Mouse (Mus musculus) heart, adult 8-10 months (tissue): ENCODE data around the gene Slc10a4. TPM values are rescaled to one million over a fixed set of nuclear protein-coding genes. Genes with fewer than 3 reads are reported as not detected.

Source experiments
- DNase-seq: peaks from one replicate; pipeline ENCODE4 v3.0.0; 2022; ENCODE audit warnings: low spot score
- total RNA-seq, 4 experiments: library from RNA; stranded (reverse); gene quantifications; 2 replicates each; pipeline ENCODE4 v1.2.4; 2022

Slc10a4 gene
- total RNA-seq, 4 experiments from 2014 or later: 0.11 TPM; not detected in 3

GRCm38 (mm10) chr5:73014745-73015144 is 8.1 kb downstream of the Slc10a4 start:
- DNase-seq: no peak

GRCm38 (mm10) chr5:73023801-73024200 is 17.1 kb downstream of the Slc10a4 start:
- no peak for DNase-seq

GRCm38 (mm10) chr5:73028646-73029045 is 22.0 kb downstream of the Slc10a4 start:
- DNase-seq: no peak

- no peak for DNase-seq
Measured at GRCm38 (mm10) chr5:73032481-73032880, 25.8 kb downstream of the Slc10a4 start.

GRCm38 (mm10) chr5:73044055-73044454 is 37.4 kb downstream of the Slc10a4 start:
- DNase-seq: no peak

GRCm38 (mm10) chr5:73047651-73048245 is 41.1 kb downstream of the Slc10a4 start:
- no peak for DNase-seq

- DNase-seq: no peak
Measured at GRCm38 (mm10) chr5:73053933-73054332, 47.2 kb downstream of the Slc10a4 start.

- no peak for DNase-seq
Measured at GRCm38 (mm10) chr5:73056457-73056856, 49.8 kb downstream of the Slc10a4 start.

- no peak for DNase-seq
Measured at GRCm38 (mm10) chr5:73056937-73057336, 50.3 kb downstream of the Slc10a4 start.

- DNase-seq: no peak
Measured at GRCm38 (mm10) chr5:73061506-73062155, 54.9 kb downstream of the Slc10a4 start.

Other genes starting within 250 kb of the Slc10a4 start
- 10 to 100 TPM; 13.2 to 14.5 (median 13.5) TPM for gene Tec, start 138.4 kb upstream of the Slc10a4 start, total RNA-seq
- gene Slain2, start 92.6 kb upstream of the Slc10a4 start, total RNA-seq: 100 to 1,000 TPM; 140 to 190 (median 176) TPM
- gene Gm10135, start 32.2 kb upstream of the Slc10a4 start, total RNA-seq: not detected
- 10 to 100 TPM; 32.7 to 38.8 (median 35.1) TPM for gene Fryl, start 249.7 kb downstream of the Slc10a4 start, total RNA-seq